Mouse (Mus musculus): ENCODE results near the gene Cybrd1. TPM values are rescaled to one million over a fixed set of nuclear protein-coding genes. Genes with fewer than 3 reads are reported as not detected.
A peak's percentile ranks its signal among the peaks of the same experiment; 100 is the strongest.

Gene Cybrd1
- polyA plus RNA-seq (2016; fragmentation: Nextera tagmentation; extraction: Ambion mirVana) = 1.9 TPM in 2 replicates

- peak; percentile 25; the same call in 1 of the 2 replicates for ATAC-seq (ENCODE audit: insufficient number of reproducible peaks, low FRiP score)
- H3K4me1 ChIP-seq (replicated peaks) = peaks cover 18% of the 10 kb centered on the region
- peak within 1 kb of the TSS; percentile 62 for H3K4me3 ChIP-seq
- peak within 1 kb of the TSS; percentile 75 for H3K9ac ChIP-seq
- no peaks in the 10 kb centered on the region for H3K36me3 ChIP-seq
- under 1% methylated on average over 60 of the region's 60 CpGs for WGBS
- H3K27me3 ChIP-seq (replicated peaks) = peaks cover 38% of the 10 kb centered on the region
- peak within 1 kb of the TSS; percentile 97 for H3K4me2 ChIP-seq
- no peak within 1 kb of the TSS for H3K27ac ChIP-seq (ENCODE audit: poor library complexity, severe bottlenecking)
- no peaks in the 10 kb centered on the region; the same call in 1 of the 2 replicates for H3K9me3 ChIP-seq (replicated peaks)
Observed at GRCm38 (mm10) chr2:71117797-71118708, at the start of gene Cybrd1. Gene Cybrd1, plus strand, starts transcription at chr2:71117923.

GRCm38 (mm10) chr2:71071601-71072000 lies 46.1 kb upstream of the Cybrd1 start:
- Histone ChIP-seq H3K4me3 (no peak overlapping the region), H3K9me3 (replicated peaks) (no peaks in the 10 kb centered on the region), H3K4me2 (no peak overlapping the region), H3K9ac (no peak overlapping the region), H3K4me1 (replicated peaks) (no peaks in the 10 kb centered on the region), H3K36me3 (peaks cover 12% of the 10 kb centered on the region), H3K27ac (ENCODE audit: poor library complexity, severe bottlenecking) (no peak overlapping the region), H3K27me3 (replicated peaks) (no peaks in the 10 kb centered on the region)
- 91% methylated on average over 4 of the region's 4 CpGs for WGBS
- no peak for ATAC-seq (ENCODE audit: insufficient number of reproducible peaks, low FRiP score)

- no peak for ATAC-seq (ENCODE audit: insufficient number of reproducible peaks, low FRiP score)
- WGBS = 81% methylated on average over 3 of the region's 3 CpGs
Observed at GRCm38 (mm10) chr2:71073330-71073729, 44.4 kb upstream of the Cybrd1 start.

GRCm38 (mm10) chr2:71073828-71074227 lies 43.9 kb upstream of the Cybrd1 start:
- Histone ChIP-seq H3K27me3 (replicated peaks) (no peaks in the 10 kb centered on the region), H3K4me2 (no peak overlapping the region), H3K36me3 (peaks cover 15% of the 10 kb centered on the region), H3K4me1 (replicated peaks) (no peaks in the 10 kb centered on the region), H3K9ac (no peak overlapping the region), H3K9me3 (replicated peaks) (no peaks in the 10 kb centered on the region), H3K27ac (ENCODE audit: poor library complexity, severe bottlenecking) (no peak overlapping the region), H3K4me3 (no peak overlapping the region)
- no peak for ATAC-seq (ENCODE audit: insufficient number of reproducible peaks, low FRiP score)
- 39% methylated on average over 3 of the region's 3 CpGs for WGBS

More at GRCm38 (mm10) chr2:71073330-71073729, 44.4 kb upstream of the Cybrd1 start:
- H3K27ac ChIP-seq (ENCODE audit: poor library complexity, severe bottlenecking) = no peak overlapping the region
- no peak overlapping the region for H3K9ac ChIP-seq
- no peaks in the 10 kb centered on the region for H3K27me3 ChIP-seq (replicated peaks)
- H3K36me3 ChIP-seq = peaks cover 15% of the 10 kb centered on the region
- no peak overlapping the region for H3K4me2 ChIP-seq
- H3K9me3 ChIP-seq (replicated peaks) = no peaks in the 10 kb centered on the region
- H3K4me1 ChIP-seq (replicated peaks) = no peaks in the 10 kb centered on the region
- no peak overlapping the region for H3K4me3 ChIP-seq

- peaks cover 31% of the 10 kb centered on the region for H3K36me3 ChIP-seq
- no peaks in the 10 kb centered on the region for H3K27me3 ChIP-seq (replicated peaks)
- no peaks in the 10 kb centered on the region for H3K4me1 ChIP-seq (replicated peaks)
- no peak for ATAC-seq (ENCODE audit: insufficient number of reproducible peaks, low FRiP score)
- H3K4me2 ChIP-seq = no peak overlapping the region
- H3K27ac ChIP-seq (ENCODE audit: poor library complexity, severe bottlenecking) = no peak overlapping the region
- no peak overlapping the region for H3K9ac ChIP-seq
- H3K9me3 ChIP-seq (replicated peaks) = no peaks in the 10 kb centered on the region
- no peak overlapping the region for H3K4me3 ChIP-seq
- WGBS = 90% methylated on average over 7 of the region's 7 CpGs
Observed at GRCm38 (mm10) chr2:71082416-71082815, 35.3 kb upstream of the Cybrd1 start.

GRCm38 (mm10) chr2:71083454-71084193 lies 34.1 kb upstream of the Cybrd1 start:
- Histone ChIP-seq H3K9ac (no peak overlapping the region), H3K4me2 (no peak overlapping the region), H3K9me3 (replicated peaks) (no peaks in the 10 kb centered on the region), H3K4me3 (no peak overlapping the region), H3K4me1 (replicated peaks) (no peaks in the 10 kb centered on the region), H3K27ac (ENCODE audit: poor library complexity, severe bottlenecking) (no peak overlapping the region), H3K27me3 (replicated peaks) (no peaks in the 10 kb centered on the region), H3K36me3 (peaks cover 41% of the 10 kb centered on the region)
- WGBS = 92% methylated on average over 6 of the region's 6 CpGs
- ATAC-seq (ENCODE audit: insufficient number of reproducible peaks, low FRiP score) = no peak

GRCm38 (mm10) chr2:71089766-71090165 lies 28.0 kb upstream of the Cybrd1 start:
- H3K27me3 ChIP-seq (replicated peaks) = no peaks in the 10 kb centered on the region
- WGBS = 56% methylated on average over 3 of the region's 3 CpGs
- ATAC-seq (ENCODE audit: insufficient number of reproducible peaks, low FRiP score) = no peak

GRCm38 (mm10) chr2:71090660-71091445 lies 26.9 kb upstream of the Cybrd1 start:
- WGBS = 78% methylated on average over 4 of the region's 4 CpGs

More at GRCm38 (mm10) chr2:71089766-71090165, 28.0 kb upstream of the Cybrd1 start:
- Histone ChIP-seq H3K27ac (ENCODE audit: poor library complexity, severe bottlenecking) (no peak overlapping the region), H3K4me2 (no peak overlapping the region), H3K4me1 (replicated peaks) (0 out of 2 replicates have a peak, but pooled peaks cover 2% of the 10 kb centered on the region), H3K4me3 (no peak overlapping the region), H3K36me3 (peaks cover 42% of the 10 kb centered on the region), H3K9me3 (replicated peaks) (no peaks in the 10 kb centered on the region), H3K9ac (no peak overlapping the region)

GRCm38 (mm10) chr2:71096170-71096569 lies 21.6 kb upstream of the Cybrd1 start:
- WGBS = 8% methylated on average over 7 of the region's 7 CpGs
- ATAC-seq (ENCODE audit: insufficient number of reproducible peaks, low FRiP score) = peak; percentile 63
- Histone ChIP-seq H3K4me2 (0 out of 2 replicates have a peak overlapping the region, but pooled peaks have one; percentile 0), H3K27ac (ENCODE audit: poor library complexity, severe bottlenecking) (peak overlapping the region; percentile 0; the same call in 1 of the 2 replicates), H3K4me3 (no peak overlapping the region), H3K9ac (no peak overlapping the region), H3K9me3 (replicated peaks) (no peaks in the 10 kb centered on the region), H3K27me3 (replicated peaks) (no peaks in the 10 kb centered on the region), H3K36me3 (peaks cover 24% of the 10 kb centered on the region), H3K4me1 (replicated peaks) (peaks cover 9% of the 10 kb centered on the region)

More at GRCm38 (mm10) chr2:71090660-71091445, 26.9 kb upstream of the Cybrd1 start:
- ATAC-seq (ENCODE audit: insufficient number of reproducible peaks, low FRiP score) = no peak
- H3K4me1 ChIP-seq (replicated peaks) = peaks cover 4% of the 10 kb centered on the region
- no peaks in the 10 kb centered on the region for H3K9me3 ChIP-seq (replicated peaks)
- H3K27me3 ChIP-seq (replicated peaks) = no peaks in the 10 kb centered on the region
- no peak overlapping the region for H3K9ac ChIP-seq
- no peak overlapping the region for H3K27ac ChIP-seq (ENCODE audit: poor library complexity, severe bottlenecking)
- H3K4me2 ChIP-seq = no peak overlapping the region
- H3K36me3 ChIP-seq = peaks cover 42% of the 10 kb centered on the region
- H3K4me3 ChIP-seq = no peak overlapping the region

GRCm38 (mm10) chr2:71102621-71103291 lies 15.0 kb upstream of the Cybrd1 start:
- peaks cover 8% of the 10 kb centered on the region for H3K4me1 ChIP-seq (replicated peaks)
- H3K27ac ChIP-seq (ENCODE audit: poor library complexity, severe bottlenecking) = no peak overlapping the region
- no peak overlapping the region for H3K9ac ChIP-seq
- WGBS = 74% methylated on average over 10 of the region's 10 CpGs
- H3K27me3 ChIP-seq (replicated peaks) = no peaks in the 10 kb centered on the region
- H3K4me3 ChIP-seq = no peak overlapping the region
- no peaks in the 10 kb centered on the region; the same call in 1 of the 2 replicates for H3K9me3 ChIP-seq (replicated peaks)
- no peak for ATAC-seq (ENCODE audit: insufficient number of reproducible peaks, low FRiP score)
- H3K36me3 ChIP-seq = peaks cover 11% of the 10 kb centered on the region
- no peak overlapping the region for H3K4me2 ChIP-seq
